Mouse (Mus musculus): ENCODE measurements around the gene Slc35f1. TPM values are rescaled to one million over a fixed set of nuclear protein-coding genes. Genes with fewer than 3 reads are reported as not detected.

Slc35f1 gene
- polyA plus RNA-seq, 1 experiment from 2014 or later, result 2.1 TPM

GRCm38 (mm10) chr10:53045931-53046330, 355.6 kb downstream of the Slc35f1 start:
- no peaks in the 10 kb centered on the region for H3K9me3 ChIP-seq (replicated peaks; ENCODE audit: low read length)
- no peaks in the 10 kb centered on the region for H3K4me1 ChIP-seq (replicated peaks; ENCODE audit: insufficient read depth, low read length)
- H3K4me3 ChIP-seq (replicated peaks; ENCODE audit: low read depth, low read length), result no peak overlapping the region
- no peak overlapping the region for H3K27ac ChIP-seq
- H3K36me3 ChIP-seq (ENCODE audit: insufficient read depth, low read length), result no peaks in the 10 kb centered on the region
- H3K4me2 ChIP-seq (ENCODE audit: low read length), result no peak overlapping the region
- H3K9ac ChIP-seq (ENCODE audit: low read depth, low read length), result no peak overlapping the region
- DNase-seq (ENCODE audit: low spot score), result no peak
- TF ChIP-seq CTCF (IDR thresholded peaks at IDR 0.05; ENCODE audit: low read depth), result no peak
- ATAC-seq (replicated peaks; ENCODE audit: low FRiP score, low read depth), result no peak
- no peaks in the 10 kb centered on the region for H3K27me3 ChIP-seq (ENCODE audit: insufficient read depth, low read length)

GRCm38 (mm10) chr10:53052521-53052920, 362.2 kb downstream of the Slc35f1 start:
- ATAC-seq (replicated peaks; ENCODE audit: low FRiP score, low read depth) (no peak), DNase-seq (ENCODE audit: low spot score) (no peak)
- H3K4me2 ChIP-seq (ENCODE audit: low read length), result no peak overlapping the region
- no peaks in the 10 kb centered on the region for H3K27me3 ChIP-seq (ENCODE audit: insufficient read depth, low read length)
- H3K4me3 ChIP-seq (replicated peaks; ENCODE audit: low read depth, low read length), result no peak overlapping the region
- H3K36me3 ChIP-seq (ENCODE audit: insufficient read depth, low read length), result no peaks in the 10 kb centered on the region
- H3K27ac ChIP-seq, result no peak overlapping the region
- TF ChIP-seq CTCF (IDR thresholded peaks at IDR 0.05; ENCODE audit: low read depth), result no peak
- H3K9me3 ChIP-seq (replicated peaks; ENCODE audit: low read length), result no peaks in the 10 kb centered on the region; the same call in 1 of the 2 replicates
- H3K9ac ChIP-seq (ENCODE audit: low read depth, low read length), result no peak overlapping the region
- no peaks in the 10 kb centered on the region for H3K4me1 ChIP-seq (replicated peaks; ENCODE audit: insufficient read depth, low read length)

- Histone ChIP-seq H3K36me3 (ENCODE audit: insufficient read depth, low read length) (no peaks in the 10 kb centered on the region), H3K4me1 (replicated peaks; ENCODE audit: insufficient read depth, low read length) (no peaks in the 10 kb centered on the region), H3K9ac (ENCODE audit: low read depth, low read length) (no peak overlapping the region), H3K4me3 (replicated peaks; ENCODE audit: low read depth, low read length) (no peak overlapping the region), H3K27ac (no peak overlapping the region), H3K27me3 (ENCODE audit: insufficient read depth, low read length) (no peaks in the 10 kb centered on the region), H3K9me3 (replicated peaks; ENCODE audit: low read length) (no peaks in the 10 kb centered on the region; the same call in 1 of the 2 replicates), H3K4me2 (ENCODE audit: low read length) (no peak overlapping the region)
- ATAC-seq (replicated peaks; ENCODE audit: low FRiP score, low read depth) (no peak), DNase-seq (ENCODE audit: low spot score) (no peak)
- no peak for TF ChIP-seq CTCF (IDR thresholded peaks at IDR 0.05; ENCODE audit: low read depth)
- WGBS, result 85% methylated on average over 2 of the region's 2 CpGs
Observed at GRCm38 (mm10) chr10:53060745-53061144, 370.4 kb downstream of the Slc35f1 start.

- H3K4me1 ChIP-seq (replicated peaks; ENCODE audit: insufficient read depth, low read length), result no peaks in the 10 kb centered on the region
- H3K27me3 ChIP-seq (ENCODE audit: insufficient read depth, low read length), result no peaks in the 10 kb centered on the region
- H3K9me3 ChIP-seq (replicated peaks; ENCODE audit: low read length), result no peaks in the 10 kb centered on the region
- no peak for TF ChIP-seq CTCF (IDR thresholded peaks at IDR 0.05; ENCODE audit: low read depth)
- ATAC-seq (replicated peaks; ENCODE audit: low FRiP score, low read depth) (peak; percentile 59), DNase-seq (ENCODE audit: low spot score) (peak; percentile 7)
- H3K36me3 ChIP-seq (ENCODE audit: insufficient read depth, low read length), result no peaks in the 10 kb centered on the region
- no peak overlapping the region for H3K4me3 ChIP-seq (replicated peaks; ENCODE audit: low read depth, low read length)
- H3K27ac ChIP-seq, result peak overlapping the region; percentile 14; the same call in 1 of the 2 replicates
- H3K4me2 ChIP-seq (ENCODE audit: low read length), result no peak overlapping the region
- no peak overlapping the region for H3K9ac ChIP-seq (ENCODE audit: low read depth, low read length)
Observed at GRCm38 (mm10) chr10:53062741-53063140, 372.4 kb downstream of the Slc35f1 start.

- ATAC-seq (replicated peaks; ENCODE audit: low FRiP score, low read depth) (no peak), DNase-seq (ENCODE audit: low spot score) (peak; percentile 79)
- H3K27me3 ChIP-seq (ENCODE audit: insufficient read depth, low read length), result no peaks in the 10 kb centered on the region
- no peak overlapping the region for H3K27ac ChIP-seq
- no peaks in the 10 kb centered on the region for H3K9me3 ChIP-seq (replicated peaks; ENCODE audit: low read length)
- peak; percentile 81 for TF ChIP-seq CTCF (IDR thresholded peaks at IDR 0.05; ENCODE audit: low read depth)
- H3K9ac ChIP-seq (ENCODE audit: low read depth, low read length), result no peak overlapping the region
- no peak overlapping the region for H3K4me2 ChIP-seq (ENCODE audit: low read length)
- H3K4me1 ChIP-seq (replicated peaks; ENCODE audit: insufficient read depth, low read length), result no peaks in the 10 kb centered on the region
- no peak overlapping the region for H3K4me3 ChIP-seq (replicated peaks; ENCODE audit: low read depth, low read length)
- no peaks in the 10 kb centered on the region for H3K36me3 ChIP-seq (ENCODE audit: insufficient read depth, low read length)
- WGBS, result 53% methylated on average over 1 of the region's 1 CpGs
Observed at GRCm38 (mm10) chr10:53087811-53088210, 397.5 kb downstream of the Slc35f1 start.

GRCm38 (mm10) chr10:53091525-53091924, 401.2 kb downstream of the Slc35f1 start:
- no peak for TF ChIP-seq CTCF (IDR thresholded peaks at IDR 0.05; ENCODE audit: low read depth)
- 25% methylated on average over 4 of the region's 4 CpGs for WGBS
- Histone ChIP-seq H3K9ac (ENCODE audit: low read depth, low read length) (no peak overlapping the region), H3K4me3 (replicated peaks; ENCODE audit: low read depth, low read length) (no peak overlapping the region), H3K9me3 (replicated peaks; ENCODE audit: low read length) (no peaks in the 10 kb centered on the region), H3K4me1 (replicated peaks; ENCODE audit: insufficient read depth, low read length) (no peaks in the 10 kb centered on the region), H3K27ac (no peak overlapping the region), H3K36me3 (ENCODE audit: insufficient read depth, low read length) (no peaks in the 10 kb centered on the region), H3K4me2 (ENCODE audit: low read length) (no peak overlapping the region), H3K27me3 (ENCODE audit: insufficient read depth, low read length) (no peaks in the 10 kb centered on the region)
- ATAC-seq (replicated peaks; ENCODE audit: low FRiP score, low read depth) (no peak), DNase-seq (ENCODE audit: low spot score) (no peak)

- H3K4me3 ChIP-seq (replicated peaks; ENCODE audit: low read depth, low read length), result no peak overlapping the region
- ATAC-seq (replicated peaks; ENCODE audit: low FRiP score, low read depth), result no peak
Observed at GRCm38 (mm10) chr10:53096446-53096845, 406.1 kb downstream of the Slc35f1 start.

More at GRCm38 (mm10) chr10:53096446-53096845, 406.1 kb downstream of the Slc35f1 start:
- no peak overlapping the region for H3K9ac ChIP-seq (ENCODE audit: low read depth, low read length)
- H3K27me3 ChIP-seq (ENCODE audit: insufficient read depth, low read length), result no peaks in the 10 kb centered on the region
- TF ChIP-seq CTCF (IDR thresholded peaks at IDR 0.05; ENCODE audit: low read depth), result no peak
- DNase-seq (ENCODE audit: low spot score), result no peak
- H3K36me3 ChIP-seq (ENCODE audit: insufficient read depth, low read length), result no peaks in the 10 kb centered on the region
- WGBS, result 35% methylated on average over 3 of the region's 3 CpGs
- no peak overlapping the region for H3K4me2 ChIP-seq (ENCODE audit: low read length)
- no peak overlapping the region for H3K27ac ChIP-seq
- H3K9me3 ChIP-seq (replicated peaks; ENCODE audit: low read length), result no peaks in the 10 kb centered on the region
- H3K4me1 ChIP-seq (replicated peaks; ENCODE audit: insufficient read depth, low read length), result no peaks in the 10 kb centered on the region
